Mouse (Mus musculus) urinary bladder, postnatal 25 days (tissue): ENCODE results near the gene Mylk4.

ENCODE experiments used
- DNase-seq: peaks from one replicate; pipeline ENCODE4 v3.0.0; 2022; ENCODE audit warnings: low spot score

Mylk4 gene

DNA sequence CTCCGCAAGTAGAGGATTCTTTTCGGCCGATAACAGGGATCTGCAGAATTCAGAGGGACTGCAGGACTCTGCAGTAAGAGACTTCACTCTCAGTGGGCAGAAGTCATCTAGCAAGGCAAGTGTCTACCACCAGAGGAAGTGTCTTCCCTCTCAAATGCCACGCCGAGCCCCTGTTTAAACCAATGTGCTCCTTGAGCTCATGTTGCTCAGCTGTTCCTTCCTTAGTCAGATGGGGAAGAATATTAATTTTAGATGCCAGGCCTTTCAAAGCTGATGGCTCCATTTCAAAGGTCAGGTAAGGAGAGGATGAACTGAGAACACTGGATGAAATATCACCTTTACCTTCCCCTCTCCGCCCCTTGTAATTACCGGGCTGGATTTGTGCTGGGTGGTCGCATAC lies at the start of gene Mylk4:
Gene Mylk4 (minus strand): TSS at position 139 of the 400 bp plus-strand sequence.
- no peak for DNase-seq

DNA sequence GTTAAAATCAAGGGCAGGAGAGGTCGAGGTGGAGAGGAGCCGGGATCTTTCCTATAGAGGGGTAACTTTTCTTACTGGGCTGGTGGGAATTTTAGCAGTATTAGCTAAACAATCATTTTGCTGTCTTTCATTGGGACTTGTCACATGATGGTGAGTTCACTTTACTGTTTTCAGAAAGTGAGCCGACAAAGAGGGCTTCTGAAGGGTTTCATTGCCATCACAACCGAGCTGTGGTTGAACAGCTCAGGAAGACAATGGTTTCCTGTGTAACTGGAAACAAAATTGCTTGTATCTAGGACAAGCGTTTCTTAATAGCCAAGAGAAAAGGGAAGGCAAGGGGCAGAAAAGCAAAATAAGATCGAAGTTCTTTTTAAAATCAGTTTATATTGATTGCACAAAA lies 49.5 kb upstream of the Mylk4 start:
- DNase-seq = no peak

DNA sequence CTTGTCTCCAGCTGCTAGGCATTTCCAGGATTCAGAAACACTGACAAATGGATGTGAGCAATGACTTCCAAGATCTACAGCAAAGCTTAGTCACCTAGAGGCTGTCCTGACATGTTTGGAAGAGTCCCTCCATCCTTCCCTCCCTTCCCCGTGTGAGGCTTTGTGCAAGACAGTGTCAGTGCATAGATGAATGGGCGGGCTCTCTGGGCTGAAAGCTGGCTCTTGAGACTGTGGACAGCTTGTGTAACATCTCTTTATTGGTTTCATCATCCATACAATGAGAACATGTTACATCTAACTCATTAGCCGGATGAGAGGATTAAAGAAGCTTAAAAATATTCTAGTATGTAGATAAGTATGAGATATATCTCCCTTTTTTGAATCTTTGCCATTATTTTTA lies 49.0 kb upstream of the Mylk4 start:
- DNase-seq = no peak

DNA sequence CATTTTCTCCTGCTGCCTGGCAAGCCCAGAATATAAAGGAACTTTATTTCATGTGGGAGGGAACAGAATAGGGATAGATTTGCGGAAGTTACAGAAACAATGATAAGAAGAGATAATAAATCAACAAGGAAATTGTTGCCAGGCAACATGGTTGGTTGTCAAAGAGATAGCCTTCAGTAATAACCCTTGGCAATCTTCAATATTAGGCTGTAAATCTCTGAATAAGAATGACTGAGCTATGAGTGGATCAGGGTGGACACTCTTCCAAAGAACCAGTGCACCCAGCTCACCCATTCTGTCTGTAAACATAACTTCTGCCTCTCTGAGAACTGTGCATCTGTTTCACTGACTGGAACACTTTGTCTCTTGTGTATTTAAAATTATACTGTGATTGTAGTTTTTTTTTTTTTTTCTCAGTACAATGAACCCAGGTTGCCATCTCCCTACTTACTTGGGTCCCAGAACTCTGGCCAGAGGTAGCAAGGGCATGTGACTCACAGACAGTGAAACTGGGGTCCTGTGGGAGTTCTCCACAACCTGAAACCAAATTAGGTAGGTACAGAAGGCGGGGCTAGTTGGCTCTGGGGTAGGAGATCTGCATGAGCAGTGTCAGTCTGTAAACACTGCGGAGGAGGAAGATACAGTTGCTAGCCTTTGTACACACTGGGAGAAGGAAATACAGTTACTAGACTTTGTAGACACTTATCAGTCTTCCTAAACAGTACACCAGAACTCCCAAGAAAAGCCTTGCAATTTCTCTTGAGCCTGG lies 47.9 kb upstream of the Mylk4 start:
- no peak for DNase-seq

DNA sequence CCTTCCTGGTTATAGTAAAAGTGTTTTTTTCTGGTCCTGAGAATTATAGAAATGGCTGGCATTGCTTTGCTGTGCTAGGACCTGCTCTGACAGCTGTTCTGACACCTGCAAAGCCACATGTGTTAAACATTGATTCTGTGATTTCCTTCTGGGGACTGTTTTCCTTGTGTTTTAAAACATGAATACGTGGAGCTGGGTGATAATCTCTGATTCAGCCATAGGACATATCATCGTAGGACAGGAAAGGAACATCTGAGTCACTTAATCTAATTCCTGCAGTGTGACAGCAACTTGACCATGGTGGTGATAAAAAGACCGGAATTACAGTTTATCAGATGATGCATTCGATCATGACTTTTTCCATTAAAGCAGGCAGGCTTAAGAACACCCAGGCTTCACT lies 45.1 kb upstream of the Mylk4 start:
- no peak for DNase-seq

DNA sequence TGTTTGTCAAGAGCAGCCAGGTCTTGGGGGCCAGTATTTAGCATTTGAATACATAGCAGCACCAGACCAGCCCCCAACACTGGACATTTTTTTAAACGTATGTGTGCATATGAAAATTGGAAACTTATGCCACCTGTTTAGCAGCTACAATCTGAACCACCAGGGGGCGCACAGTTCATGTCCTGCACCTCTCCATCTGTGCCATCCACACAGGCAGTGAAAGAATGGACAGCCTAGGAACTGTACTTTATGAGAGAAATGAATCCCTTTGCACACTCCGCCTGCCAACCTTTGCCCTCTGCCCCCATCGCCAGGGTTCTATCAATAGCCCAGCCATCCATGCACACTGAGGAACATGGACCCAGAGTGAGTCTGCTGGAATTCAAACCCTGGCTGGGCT lies 44.2 kb upstream of the Mylk4 start:
- peak; percentile 47 for DNase-seq

DNA sequence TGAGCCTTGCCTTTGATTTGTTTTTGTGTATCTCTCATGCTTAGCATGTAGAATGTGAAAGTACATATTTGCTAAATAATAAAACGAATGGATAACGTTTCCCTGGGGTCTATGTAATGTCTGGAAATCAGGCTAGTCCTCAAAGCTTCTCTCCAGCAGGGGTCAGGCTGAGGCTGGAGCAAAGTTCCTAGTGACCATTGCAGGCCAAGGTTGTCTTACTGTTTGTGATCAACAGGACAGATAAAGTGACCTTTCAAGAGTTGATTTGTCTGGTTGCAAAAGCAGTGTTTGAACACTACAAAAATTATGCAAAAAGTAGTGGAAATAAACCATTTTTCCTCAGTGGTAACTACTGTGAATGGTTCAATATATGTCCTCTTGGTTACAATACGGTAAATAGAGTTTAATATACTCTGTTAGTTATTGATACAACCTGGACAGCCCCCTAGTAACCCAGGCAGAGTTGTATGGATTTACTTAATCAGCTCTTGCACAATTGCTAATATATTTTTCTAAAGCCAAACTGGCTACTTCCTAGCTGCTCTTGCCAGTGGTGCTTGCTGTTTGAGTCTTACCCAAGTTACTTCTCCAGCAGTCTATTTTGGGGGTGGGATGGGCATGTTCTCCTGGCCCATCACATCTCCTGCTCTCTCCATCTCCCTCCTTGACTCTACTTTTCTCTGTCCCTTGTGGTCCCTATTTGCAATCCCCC lies 43.5 kb upstream of the Mylk4 start:
- no peak for DNase-seq

DNA sequence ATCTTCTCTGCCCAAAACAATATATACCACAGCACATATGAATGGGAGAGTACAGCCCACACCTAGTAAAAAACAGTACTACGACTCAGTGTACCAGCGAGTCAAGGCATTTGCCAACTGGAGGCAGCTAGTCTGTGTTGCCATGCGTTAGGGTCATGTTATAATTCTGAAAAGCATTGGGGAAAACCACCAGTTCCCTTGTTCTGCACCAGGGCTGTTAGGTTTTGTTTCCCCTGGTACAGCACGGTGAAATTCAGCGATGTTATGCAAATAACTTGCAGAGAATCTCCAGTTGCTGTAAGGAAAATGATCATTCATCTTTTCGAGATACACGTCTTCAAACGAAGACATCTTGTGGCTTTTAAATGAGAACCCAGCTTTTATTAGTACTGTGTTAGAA lies 41.8 kb upstream of the Mylk4 start:
- DNase-seq = no peak

DNA sequence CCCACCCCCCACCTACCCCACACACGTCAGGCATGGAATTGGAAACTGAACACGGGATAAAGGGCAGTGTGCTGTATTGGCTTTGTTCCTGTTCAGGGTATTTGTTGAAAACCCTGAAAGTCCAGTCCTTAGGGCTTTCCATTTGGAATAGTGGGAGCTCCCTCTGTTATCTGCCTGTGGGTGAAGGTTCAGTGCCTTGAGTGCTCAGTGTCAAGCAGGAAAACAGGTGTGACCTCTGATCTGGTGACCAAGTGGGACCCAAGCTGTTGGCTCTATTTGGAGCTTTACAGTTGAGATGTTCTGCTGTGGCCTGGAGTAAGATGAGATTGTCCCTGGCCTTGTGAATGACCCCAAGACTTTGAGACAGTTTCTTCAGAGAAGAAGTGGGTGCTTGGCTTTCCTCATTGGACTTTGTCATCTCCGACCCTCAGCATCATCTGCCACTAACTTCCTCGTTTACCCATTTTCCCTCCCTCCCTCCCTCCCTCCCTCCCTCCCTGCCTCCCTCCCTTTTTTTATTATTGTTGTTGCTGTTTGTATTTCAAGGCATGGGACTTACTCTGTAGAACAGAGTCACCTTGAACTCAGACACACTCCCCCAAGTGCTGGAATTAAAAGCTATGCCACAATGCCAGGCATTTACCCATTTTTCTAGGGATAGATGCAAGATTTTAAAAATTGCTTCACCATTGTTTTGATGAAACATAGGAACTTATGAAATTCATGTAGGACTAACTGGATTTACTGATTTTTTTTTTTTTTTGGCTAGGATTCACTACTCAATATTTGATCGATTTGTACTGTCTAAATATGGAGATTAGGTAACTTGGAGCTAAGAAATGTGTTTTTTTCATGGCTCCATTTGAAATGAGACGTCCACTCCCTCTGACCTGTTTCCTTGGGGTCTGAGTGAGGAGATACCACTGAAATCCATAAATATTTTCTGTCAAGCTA lies 40.9 kb upstream of the Mylk4 start:
- DNase-seq = no peak

DNA sequence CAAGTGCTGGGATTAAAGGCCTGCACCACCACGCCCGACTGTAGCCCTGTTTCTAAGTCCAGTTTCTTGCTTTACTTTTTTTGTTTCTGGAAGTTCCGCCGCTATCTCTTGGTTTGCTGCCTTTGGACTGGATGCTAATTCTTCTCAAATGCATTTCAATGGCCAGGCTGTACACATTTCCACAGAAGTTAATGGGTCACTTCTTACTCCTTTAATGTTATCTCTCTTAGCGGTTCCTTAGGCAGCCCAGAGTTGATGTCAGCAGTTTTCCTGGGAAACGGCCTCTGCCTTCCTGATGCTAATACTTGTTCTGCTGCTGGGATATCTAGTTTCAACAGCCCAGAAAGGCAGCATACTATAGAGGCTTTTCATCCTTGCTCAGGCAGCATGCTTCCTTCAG lies 39.4 kb upstream of the Mylk4 start:
- no peak for DNase-seq

DNA sequence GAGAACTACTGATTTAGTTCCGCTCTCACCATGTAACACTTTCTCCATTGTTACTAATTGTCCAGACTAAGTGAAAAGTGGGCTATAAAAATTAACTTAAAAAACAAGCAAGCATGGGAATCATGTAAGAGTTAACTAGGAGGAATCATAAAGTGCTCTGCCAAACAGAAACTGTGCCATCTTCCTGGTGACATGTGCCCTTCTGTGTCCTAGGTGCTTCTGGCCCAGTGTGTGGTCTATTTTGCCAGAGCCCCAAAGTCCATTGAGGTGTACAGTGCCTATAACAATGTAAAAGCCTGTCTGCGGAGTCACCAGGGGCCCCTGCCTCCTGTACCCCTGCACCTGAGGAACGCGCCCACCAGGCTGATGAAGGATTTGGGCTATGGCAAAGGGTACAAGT lies 37.9 kb upstream of the Mylk4 start:
- DNase-seq = no peak

DNA sequence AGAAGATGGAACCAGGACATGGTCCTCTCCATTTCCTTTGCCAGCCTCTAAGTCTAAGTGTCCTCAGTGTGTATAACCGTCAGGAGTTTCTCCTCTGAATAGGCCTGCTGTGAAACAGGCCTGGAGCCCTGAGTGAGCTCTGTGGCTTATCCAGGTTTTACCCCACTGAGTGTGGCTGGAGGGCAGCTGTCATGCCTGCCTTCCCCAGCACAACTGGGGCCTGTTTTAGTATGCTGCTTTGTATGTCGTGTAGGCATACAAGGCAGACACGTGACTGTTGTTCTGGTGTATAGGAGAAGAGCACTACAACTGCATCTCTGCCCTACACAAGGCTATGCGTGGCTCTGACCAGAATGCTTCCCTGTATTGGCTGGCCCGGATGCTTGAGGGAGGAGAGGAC lies 36.2 kb upstream of the Mylk4 start:
- no peak for DNase-seq

DNA sequence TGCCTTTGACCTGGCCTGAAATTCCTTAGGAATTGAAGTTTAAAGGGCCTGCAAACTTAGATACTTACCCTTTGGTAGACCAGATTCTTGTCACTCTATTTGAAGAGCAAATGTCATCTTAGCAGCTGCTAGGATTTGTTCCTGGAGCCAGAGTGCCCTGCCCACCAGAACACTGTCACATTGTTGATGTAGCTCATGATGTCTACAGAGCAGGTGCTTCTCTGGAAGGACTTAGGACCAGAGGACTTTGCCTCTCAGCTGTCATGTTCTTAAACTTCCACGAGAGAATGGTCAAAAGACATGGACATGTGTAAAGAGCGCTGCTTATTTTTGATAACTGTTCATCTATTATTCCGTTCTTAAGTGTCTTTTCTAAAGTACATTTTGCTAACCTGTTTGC lies 35.5 kb upstream of the Mylk4 start:
- no peak for DNase-seq

DNA sequence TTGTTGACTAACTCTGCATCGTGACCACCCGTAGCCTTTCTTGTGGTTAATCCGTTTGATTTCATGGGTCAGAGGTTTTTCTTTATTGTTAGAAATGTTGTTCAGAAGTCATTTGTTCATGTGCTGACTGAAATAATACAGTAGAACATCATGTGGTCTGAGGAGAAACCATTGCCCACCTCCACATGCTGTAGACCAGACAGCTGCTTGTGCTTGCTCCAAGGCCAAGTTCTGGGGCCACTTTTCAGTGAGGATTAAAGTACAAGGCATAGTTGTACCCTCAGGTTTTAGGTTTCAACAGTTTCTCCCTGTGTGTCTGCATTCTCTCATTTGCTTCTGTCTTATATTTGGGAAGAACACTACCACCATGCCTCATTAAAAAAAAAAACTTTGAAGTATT lies 23.9 kb upstream of the Mylk4 start:
- DNase-seq = no peak

DNA sequence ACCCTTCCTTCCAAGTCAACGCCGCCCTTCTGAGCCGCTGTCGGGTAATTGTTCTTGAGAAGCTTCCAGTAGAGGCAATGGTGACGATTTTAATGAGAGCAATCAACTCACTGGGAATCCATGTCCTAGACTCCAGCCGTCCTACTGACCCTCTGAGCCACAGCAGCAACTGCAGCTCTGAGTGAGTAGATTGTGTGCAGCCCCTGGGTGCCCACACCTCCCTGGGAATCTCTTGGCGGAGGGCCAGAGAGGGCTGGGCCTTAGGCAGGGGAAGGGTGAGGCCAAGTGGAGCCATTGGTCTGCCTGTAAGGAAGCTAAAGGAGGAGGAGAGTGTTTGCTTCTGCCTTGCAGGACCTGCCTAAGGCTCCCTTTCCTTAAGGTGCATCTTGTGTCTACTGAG lies 23.1 kb upstream of the Mylk4 start:
- no peak for DNase-seq

DNA sequence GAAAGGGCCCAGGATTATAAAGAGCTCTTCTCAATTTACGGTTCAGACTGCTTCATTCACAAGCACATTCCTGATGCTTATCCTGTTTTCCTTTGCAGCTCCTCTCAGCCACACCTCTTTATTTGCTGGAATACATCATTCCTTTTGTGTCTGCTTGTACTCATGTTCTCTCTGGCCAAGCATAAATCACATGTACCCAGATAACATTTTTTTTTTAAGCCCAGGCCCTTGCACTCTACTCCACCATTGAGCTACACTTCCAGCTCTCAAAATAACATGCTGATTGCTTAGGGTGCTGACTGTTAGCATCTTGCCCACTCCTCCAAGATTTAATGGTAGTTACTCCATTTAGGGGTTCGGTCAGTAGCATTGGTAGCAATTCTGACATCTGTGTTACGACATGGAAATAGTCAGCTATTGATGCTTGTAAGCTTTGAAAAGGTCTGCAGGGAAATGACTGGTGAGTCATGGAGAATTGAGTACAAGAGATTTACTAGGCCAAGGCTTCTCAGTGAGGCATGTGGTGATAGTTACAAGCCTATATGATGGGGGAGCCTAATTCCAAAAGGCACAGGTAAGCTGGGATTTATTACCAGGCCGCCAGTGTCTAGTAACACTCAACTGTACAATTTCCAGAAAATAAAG lies 20.1 kb upstream of the Mylk4 start:
- no peak for DNase-seq

DNA sequence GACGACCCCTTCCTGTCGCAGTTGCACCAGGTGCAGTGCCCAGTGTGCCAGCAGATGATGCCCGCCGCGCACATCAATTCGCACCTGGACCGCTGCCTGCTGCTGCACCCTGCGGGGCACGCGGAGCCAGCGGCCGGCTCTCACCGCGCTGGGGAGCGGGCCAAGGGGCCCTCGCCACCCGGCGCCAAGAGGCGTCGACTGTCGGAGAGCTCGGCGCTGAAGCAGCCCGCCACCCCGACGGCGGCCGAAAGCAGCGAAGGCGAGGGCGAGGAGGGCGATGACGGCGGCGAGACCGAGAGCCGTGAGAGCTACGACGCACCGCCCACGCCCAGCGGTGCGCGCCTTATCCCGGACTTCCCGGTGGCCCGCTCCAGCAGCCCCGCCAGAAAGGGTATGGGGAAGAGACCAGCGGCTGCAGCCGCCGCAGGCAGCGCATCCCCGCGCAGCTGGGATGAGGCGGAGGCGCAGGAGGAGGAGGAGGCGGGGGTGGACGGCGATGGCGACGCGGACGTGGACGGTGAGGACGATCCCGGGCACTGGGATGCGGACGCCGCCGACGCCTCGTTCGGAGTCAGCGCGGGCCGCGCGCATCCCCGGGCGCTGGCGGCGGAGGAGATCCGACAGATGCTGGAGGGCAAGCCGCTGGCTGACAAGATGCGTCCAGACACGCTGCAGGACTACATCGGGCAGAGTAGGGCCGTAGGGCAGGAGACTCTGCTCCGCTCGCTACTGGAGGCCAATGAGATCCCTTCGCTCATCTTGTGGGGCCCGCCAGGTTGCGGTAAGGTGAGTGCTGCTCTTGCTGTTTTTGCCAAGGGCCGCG lies 18.7 kb upstream of the Mylk4 start, which contains the start of gene D930007J09Rik:
Gene D930007J09Rik (minus strand): TSS at position 591 of the 823 bp plus-strand sequence.
- no peak for DNase-seq

DNA sequence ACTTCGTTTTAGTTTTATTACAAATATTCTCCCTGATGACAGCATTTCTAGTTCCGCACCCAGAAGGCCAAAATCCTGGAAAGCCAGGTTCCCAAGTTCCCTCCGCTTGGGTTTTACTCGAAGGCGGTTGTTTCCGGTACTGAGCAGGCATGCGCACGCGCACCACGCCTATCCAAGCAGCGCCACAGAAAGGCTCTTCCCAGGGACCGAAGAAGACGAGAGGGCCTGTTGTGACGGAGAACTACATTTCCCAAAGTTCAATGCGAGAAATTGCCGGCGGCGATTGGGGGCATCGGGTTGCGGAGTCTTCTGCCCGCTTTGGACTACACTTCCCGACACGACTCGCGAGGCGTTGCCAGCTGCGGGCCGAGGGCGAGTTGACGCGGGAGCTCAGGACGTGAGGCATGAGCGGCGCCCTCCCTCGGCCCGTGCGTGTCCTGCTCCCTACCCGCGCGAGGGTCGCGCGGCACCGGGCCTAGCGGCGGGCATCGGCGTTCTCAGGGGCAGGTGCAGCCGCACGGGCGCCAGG lies 18.0 kb upstream of the Mylk4 start, which contains the start of gene Wrnip1:
Gene Wrnip1 (plus strand): TSS at position 346 of the 529 bp plus-strand sequence.
- peak; percentile 84 for DNase-seq

DNA sequence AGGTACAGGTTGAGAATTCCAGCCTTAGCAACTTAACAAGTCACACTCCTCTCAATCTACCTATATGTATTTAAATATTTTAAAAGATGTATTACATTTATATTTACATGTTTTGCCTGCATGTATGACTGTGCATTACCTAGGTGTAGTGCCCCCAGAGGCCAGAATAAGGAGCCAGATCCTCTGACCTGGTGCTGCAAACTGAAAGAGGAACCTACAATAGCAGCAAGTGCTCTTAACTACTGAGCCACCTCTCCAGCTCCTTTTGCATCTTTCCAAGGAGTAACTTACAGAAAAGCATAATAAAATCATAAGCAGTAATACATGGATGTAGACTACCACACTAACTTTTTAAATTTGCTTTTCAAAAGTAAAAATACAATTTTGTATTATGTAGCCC lies 17.1 kb upstream of the Mylk4 start:
- DNase-seq = no peak

DNA sequence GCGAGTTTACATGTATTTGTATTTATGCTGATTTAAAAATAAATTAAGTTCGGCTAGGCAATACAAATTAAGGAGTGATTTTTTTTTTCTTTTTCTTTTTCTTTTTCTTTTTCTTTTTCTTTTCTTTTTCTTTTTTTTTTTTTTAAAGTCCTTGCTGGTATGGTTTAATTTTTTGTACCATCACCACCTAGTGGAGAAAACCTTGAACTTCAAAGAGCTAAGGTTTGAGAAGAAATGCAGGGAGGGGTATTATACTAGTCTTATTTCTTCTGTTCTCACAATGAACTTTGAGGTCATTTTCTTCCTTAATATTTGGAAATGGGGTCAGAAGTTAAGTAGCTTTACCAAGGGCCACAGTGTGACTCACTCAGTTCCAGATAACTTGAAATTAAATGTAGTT lies 15.4 kb upstream of the Mylk4 start:
- no peak for DNase-seq

DNA sequence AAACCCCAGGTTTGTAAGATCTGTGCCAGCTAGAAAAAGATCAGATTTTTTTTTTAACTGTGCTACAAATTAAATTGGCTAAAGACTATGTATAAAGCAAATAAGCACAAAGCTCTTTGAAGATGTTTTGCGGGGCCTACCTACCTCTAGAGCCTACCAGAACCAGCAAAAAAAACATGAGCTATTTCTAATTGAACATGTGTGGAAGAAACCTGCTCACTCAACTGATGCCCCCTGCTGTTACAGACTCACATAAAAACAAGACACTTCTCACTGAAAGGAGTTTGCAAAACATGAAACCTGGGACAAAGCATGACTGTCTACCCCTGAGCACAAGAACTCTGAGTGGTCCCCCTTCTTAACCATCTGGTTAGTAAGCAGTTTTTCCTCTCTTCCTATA lies 13.3 kb upstream of the Mylk4 start:
- DNase-seq = no peak
